8 mouse cellular contexts compared by ENCODE assay signal in the genomic region with DNA sequence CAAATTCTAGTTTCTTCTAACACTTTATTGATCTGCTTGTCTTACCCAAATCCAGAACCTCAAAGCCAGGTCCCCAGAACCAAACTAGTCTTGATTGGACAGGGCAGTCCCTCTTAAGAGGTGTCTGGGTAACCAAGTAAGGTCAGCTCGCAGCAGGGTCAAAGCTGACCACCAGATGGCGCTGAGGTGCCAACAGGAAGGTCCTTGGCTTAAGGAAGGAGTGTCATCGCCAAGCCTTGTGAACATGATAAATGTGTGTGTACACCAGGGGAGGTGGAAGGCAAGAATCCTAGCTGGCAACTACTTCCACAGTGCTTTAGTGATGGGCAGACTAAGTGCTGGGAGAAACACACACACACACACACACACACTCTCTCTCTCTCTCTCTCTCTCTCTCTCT. TPM values are rescaled to one million over a fixed set of nuclear protein-coding genes. Genes with fewer than 3 reads are reported as not detected.
A peak's percentile ranks its signal among the peaks of the same experiment; 100 is the strongest.
DNase-seq lines count a peak whose midpoint lies in the region; ATAC-seq and TF ChIP-seq lines count a peak whose summit lies in the region.

No protein-coding gene starts in this region.

- no peak overlapping the region for H3K4me3 ChIP-seq in embryonic facial prominence, embryonic 11.5 days (ENCODE audit: low read depth, low read length)
- H3K4me3 ChIP-seq in heart, embryonic 14.5 days (ENCODE audit: control insufficient read depth in 1 of 2, insufficient read depth in 1 of 2, low read depth in 1 of 2, low read length in 2 of 2), result no peak overlapping the region
- H3K4me3 ChIP-seq in liver, embryonic 13.5 days (replicated peaks), result peak overlapping the region; percentile 94
- no peak overlapping the region for H3K4me3 ChIP-seq in neural tube, embryonic 15.5 days (replicated peaks)
- no peak overlapping the region for H3K4me3 ChIP-seq in testis, adult 2 months (ENCODE audit: control insufficient read depth, low read depth, low read length)

- TF ChIP-seq CTCF in testis, adult 2 months (IDR thresholded peaks at IDR 0.05; ENCODE audit: control insufficient read depth, insufficient read depth, insufficient replicate concordance, low read depth, low read length), result peak; percentile 89; the same call in 1 of the 2 replicates

- 5% methylated on average over 3 of the region's 3 CpGs for WGBS in embryonic facial prominence, embryonic 11.5 days
- WGBS in heart, embryonic 14.5 days, result 3% methylated on average over 3 of the region's 3 CpGs
- 1% methylated on average over 3 of the region's 3 CpGs for WGBS in liver, embryonic 13.5 days (ENCODE audit: insufficient replicate concordance)
- WGBS in neural tube, embryonic 15.5 days, result 6% methylated on average over 3 of the region's 3 CpGs

- peak; percentile 25; the same call in 1 of the 2 replicates for TF ChIP-seq POLR2A in testis, adult 2 months (IDR thresholded peaks at IDR 0.05; ENCODE audit: control insufficient read depth, low read depth, low read length)

- peaks cover 3% of the 10 kb centered on the region for H3K36me3 ChIP-seq in embryonic facial prominence, embryonic 11.5 days (replicated peaks; ENCODE audit: control insufficient read depth, insufficient read depth, low read depth, low read length)
- peaks cover 41% of the 10 kb centered on the region for H3K36me3 ChIP-seq in heart, embryonic 14.5 days (ENCODE audit: control insufficient read depth, insufficient read depth, low read length)
- peaks cover 46% of the 10 kb centered on the region for H3K36me3 ChIP-seq in liver, embryonic 13.5 days
- 0 out of 2 replicates have a peak, but pooled peaks cover 3% of the 10 kb centered on the region for H3K36me3 ChIP-seq in neural tube, embryonic 15.5 days
- H3K36me3 ChIP-seq in testis, adult 2 months (ENCODE audit: control insufficient read depth, insufficient read depth, low read length), result no peaks in the 10 kb centered on the region; the same call in 1 of the 2 replicates

- peak; percentile 95 for DNase-seq in CD4-positive, CD25-positive, alpha-beta regulatory T cell, adult 2 months (ENCODE audit: low read depth, low spot score)
- DNase-seq in adrenal gland, postnatal 25 days, result peak; percentile 96
- DNase-seq in embryonic facial prominence, embryonic 11.5 days (ENCODE audit: low spot score), result peak; percentile 92
- DNase-seq in kidney, postnatal 14 days, result peak; percentile 94
- peak; percentile 82 for DNase-seq in liver, embryonic 13.5 days

- no peak overlapping the region for H3K9ac ChIP-seq in embryonic facial prominence, embryonic 11.5 days (replicated peaks; ENCODE audit: low read length)
- no peak overlapping the region for H3K9ac ChIP-seq in heart, embryonic 14.5 days (ENCODE audit: low read length)
- peak overlapping the region; percentile 97; the same call in 1 of the 2 replicates for H3K9ac ChIP-seq in liver, embryonic 13.5 days
- H3K9ac ChIP-seq in neural tube, embryonic 15.5 days (replicated peaks), result no peak overlapping the region

- no peaks in the 10 kb centered on the region for H3K27me3 ChIP-seq in embryonic facial prominence, embryonic 11.5 days (ENCODE audit: control insufficient read depth, insufficient read depth, low read length)
- no peaks in the 10 kb centered on the region for H3K27me3 ChIP-seq in heart, embryonic 14.5 days (ENCODE audit: control insufficient read depth, insufficient read depth, low read length)
- peaks cover 3% of the 10 kb centered on the region; the same call in 1 of the 2 replicates for H3K27me3 ChIP-seq in liver, embryonic 13.5 days
- H3K27me3 ChIP-seq in neural tube, embryonic 15.5 days (replicated peaks), result peaks cover 27% of the 10 kb centered on the region
- no peaks in the 10 kb centered on the region for H3K27me3 ChIP-seq in testis, adult 2 months (ENCODE audit: control insufficient read depth, insufficient read depth, low read length)

- H3K27ac ChIP-seq in embryonic facial prominence, embryonic 11.5 days (replicated peaks; ENCODE audit: low read depth, low read length), result no peak overlapping the region
- no peak overlapping the region for H3K27ac ChIP-seq in heart, embryonic 14.5 days (replicated peaks in 1 of 2; ENCODE audit: control insufficient read depth in 1 of 2, insufficient read depth in 1 of 2, low read depth in 2 of 2, low read length in 2 of 2)
- peak overlapping the region; percentile 87 for H3K27ac ChIP-seq in liver, embryonic 13.5 days
- H3K27ac ChIP-seq in neural tube, embryonic 15.5 days (replicated peaks), result no peak overlapping the region
- no peak overlapping the region for H3K27ac ChIP-seq in testis, adult 2 months (ENCODE audit: control insufficient read depth, insufficient read depth, low read depth, low read length)

- H3K9me3 ChIP-seq in embryonic facial prominence, embryonic 11.5 days (replicated peaks; ENCODE audit: control insufficient read depth, low read length), result no peaks in the 10 kb centered on the region
- H3K9me3 ChIP-seq in heart, embryonic 14.5 days (ENCODE audit: control insufficient read depth, low read length), result no peaks in the 10 kb centered on the region
- no peaks in the 10 kb centered on the region for H3K9me3 ChIP-seq in liver, embryonic 13.5 days (replicated peaks)
- H3K9me3 ChIP-seq in neural tube, embryonic 15.5 days (replicated peaks), result no peaks in the 10 kb centered on the region

- ATAC-seq in embryonic facial prominence, embryonic 11.5 days (replicated peaks; ENCODE audit: insufficient number of reproducible peaks, low FRiP score, low TSS enrichment, low read depth), result no peak
- no peak for ATAC-seq in heart, embryonic 14.5 days (ENCODE audit: insufficient number of reproducible peaks, insufficient read depth, low FRiP score, low read depth)
- ATAC-seq in liver, embryonic 13.5 days (ENCODE audit: low read depth), result peak; percentile 45
- no peak for ATAC-seq in neural tube, embryonic 15.5 days (ENCODE audit: low FRiP score)

- H3K4me1 ChIP-seq in embryonic facial prominence, embryonic 11.5 days (ENCODE audit: control insufficient read depth, insufficient read depth, low read length), result no peaks in the 10 kb centered on the region; the same call in 1 of the 2 replicates
- H3K4me1 ChIP-seq in heart, embryonic 14.5 days (ENCODE audit: control insufficient read depth in 2 of 2, insufficient read depth in 2 of 2, low read length in 2 of 2), result peaks cover 7 to 28% of the 10 kb centered on the region in 2 experiments
- H3K4me1 ChIP-seq in liver, embryonic 13.5 days (replicated peaks), result peaks cover 54% of the 10 kb centered on the region
- peaks cover 26% of the 10 kb centered on the region for H3K4me1 ChIP-seq in neural tube, embryonic 15.5 days
- peaks cover 6% of the 10 kb centered on the region for H3K4me1 ChIP-seq in testis, adult 2 months (ENCODE audit: control insufficient read depth, insufficient read depth, low read length)

- no peak overlapping the region for H3K4me2 ChIP-seq in embryonic facial prominence, embryonic 11.5 days (ENCODE audit: low read depth, low read length)
- peak overlapping the region; percentile 99; the same call in 1 of the 2 replicates for H3K4me2 ChIP-seq in heart, embryonic 14.5 days (ENCODE audit: low read length)
- peak overlapping the region; percentile 96 for H3K4me2 ChIP-seq in liver, embryonic 13.5 days
- 0 out of 2 replicates have a peak overlapping the region, but pooled peaks have one; percentile 87 for H3K4me2 ChIP-seq in neural tube, embryonic 15.5 days

RNA-seq across cellular contexts. Expression of gene 1700017B05Rik, which starts 2.7 kb away (rescaled TPM):
- 40.7 and 45.1 TPM in 2 replicates for total RNA-seq in adrenal gland, postnatal 25 days (2021)
- 11.9 and 14.0 TPM in 2 replicates for polyA plus RNA-seq in embryonic facial prominence, embryonic 11.5 days (2014; fragmentation: Nextera tagmentation; extraction: Ambion mirVana)
- 10.1 and 10.6 TPM in 2 replicates for polyA plus RNA-seq in heart, embryonic 14.5 days (2014; fragmentation: Nextera tagmentation; extraction: Ambion mirVana)
- 14.6 and 14.9 TPM in 2 replicates for polyA plus RNA-seq in liver, embryonic 13.5 days (2015; fragmentation: Nextera tagmentation; extraction: Ambion mirVana)
- polyA plus RNA-seq in neural tube, embryonic 15.5 days (2015; fragmentation: Nextera tagmentation; extraction: Ambion mirVana), result 4.1 and 10.9 TPM in 2 replicates
- 87.2 and 99.0 TPM in 2 replicates for polyA plus RNA-seq in testis, adult 2 months (2012; rRNA removed)

RNA-seq across cellular contexts. Expression of gene Trcg1, which starts 23.4 kb away (rescaled TPM):
- total RNA-seq in adrenal gland, postnatal 25 days (2021), result not detected in 2 replicates
- polyA plus RNA-seq in embryonic facial prominence, embryonic 11.5 days (2014; fragmentation: Nextera tagmentation; extraction: Ambion mirVana), result not detected in 2 replicates
- polyA plus RNA-seq in heart, embryonic 14.5 days (2014; fragmentation: Nextera tagmentation; extraction: Ambion mirVana), result not detected in 2 replicates
- not detected in 2 replicates for polyA plus RNA-seq in liver, embryonic 13.5 days (2015; fragmentation: Nextera tagmentation; extraction: Ambion mirVana)
- polyA plus RNA-seq in neural tube, embryonic 15.5 days (2015; fragmentation: Nextera tagmentation; extraction: Ambion mirVana), result not detected in 2 replicates
- polyA plus RNA-seq in testis, adult 2 months (2012; rRNA removed), result 0.11 and 0.20 TPM in 2 replicates
